Mouse (Mus musculus): Measurements from ENCODE around the gene Ubxn6. TPM values are rescaled to one million over a fixed set of nuclear protein-coding genes. Genes with fewer than 3 reads are reported as not detected.
"Not testable (repeated sequence)": the region's sequence is repeated elsewhere in the genome, so short reads cannot be mapped to it uniquely, and the experiment has no call there.

Gene Ubxn6
- polyA plus RNA-seq, 1 experiment from 2014 or later = 79.6 TPM

DNA sequence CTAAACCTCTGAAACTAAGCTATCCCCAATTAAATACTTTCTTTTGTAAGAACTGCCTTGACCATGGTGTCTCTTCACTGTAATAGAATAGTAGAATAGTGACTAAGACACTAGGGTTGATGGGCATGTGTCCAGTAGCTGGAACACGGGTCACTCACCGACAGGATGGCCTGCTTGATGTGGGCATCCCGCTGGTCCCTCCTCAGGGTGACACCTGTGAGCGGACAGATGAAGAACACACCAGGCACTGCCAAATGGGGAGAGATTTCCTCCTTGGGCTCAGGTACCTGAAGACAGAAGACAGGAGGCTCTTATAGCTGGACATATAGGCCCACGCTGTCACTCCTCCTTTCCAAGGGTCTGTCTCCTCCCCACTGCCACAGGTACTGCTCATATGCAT, 2.6 kb downstream of the Ubxn6 start:
- 91% methylated on average over 5 of the region's 5 CpGs for WGBS
- Histone ChIP-seq H3K27me3 (no peaks in the 10 kb centered on the region), H3K4me2 (no peak overlapping the region), H3K9ac (no peak overlapping the region), H3K27ac (replicated peaks) (no peak overlapping the region), H3K4me1 (replicated peaks) (peaks cover 18% of the 10 kb centered on the region), H3K9me3 (no peaks in the 10 kb centered on the region), H3K36me3 (peaks cover 63% of the 10 kb centered on the region), H3K4me3 (no peak overlapping the region)
- no peak for ATAC-seq (ENCODE audit: low read depth)

GRCm38 (mm10) chr17:56071126-56071525, 3.7 kb downstream of the Ubxn6 start:
- Histone ChIP-seq H3K4me2 (no peak overlapping the region), H3K27ac (replicated peaks) (no peak overlapping the region), H3K27me3 (no peaks in the 10 kb centered on the region), H3K4me1 (replicated peaks) (peaks cover 18% of the 10 kb centered on the region), H3K9ac (no peak overlapping the region), H3K36me3 (peaks cover 74% of the 10 kb centered on the region), H3K9me3 (no peaks in the 10 kb centered on the region), H3K4me3 (no peak overlapping the region)
- no peak for ATAC-seq (ENCODE audit: low read depth)

DNA sequence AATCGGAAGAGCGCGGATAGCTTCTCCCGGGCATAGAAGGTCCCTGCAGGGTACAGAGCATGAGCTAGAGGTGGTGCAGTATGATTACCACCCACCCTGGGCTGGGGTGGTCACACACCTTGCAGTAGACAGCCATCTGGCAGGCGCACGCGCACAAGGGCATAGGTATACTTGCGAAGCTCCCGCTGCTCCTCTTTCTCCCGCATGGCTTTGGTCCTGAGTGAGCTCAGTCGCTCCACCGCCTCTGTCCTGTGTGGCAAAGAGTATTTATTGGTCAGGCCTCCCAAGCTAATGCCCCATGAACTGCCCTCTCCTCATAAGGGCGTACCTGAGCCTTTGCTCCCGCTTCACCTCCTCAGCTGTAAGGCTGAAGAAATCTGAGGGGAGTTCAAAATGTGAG, 5.8 kb downstream of the Ubxn6 start:
- Histone ChIP-seq H3K4me1 (replicated peaks) (peaks cover 7% of the 10 kb centered on the region), H3K27ac (replicated peaks) (no peak overlapping the region), H3K36me3 (peaks cover 94% of the 10 kb centered on the region), H3K9me3 (no peaks in the 10 kb centered on the region), H3K4me3 (no peak overlapping the region), H3K4me2 (no peak overlapping the region), H3K27me3 (no peaks in the 10 kb centered on the region), H3K9ac (no peak overlapping the region)
- 95% methylated on average over 14 of the region's 14 CpGs for WGBS
- ATAC-seq (ENCODE audit: low read depth) = no peak

DNA sequence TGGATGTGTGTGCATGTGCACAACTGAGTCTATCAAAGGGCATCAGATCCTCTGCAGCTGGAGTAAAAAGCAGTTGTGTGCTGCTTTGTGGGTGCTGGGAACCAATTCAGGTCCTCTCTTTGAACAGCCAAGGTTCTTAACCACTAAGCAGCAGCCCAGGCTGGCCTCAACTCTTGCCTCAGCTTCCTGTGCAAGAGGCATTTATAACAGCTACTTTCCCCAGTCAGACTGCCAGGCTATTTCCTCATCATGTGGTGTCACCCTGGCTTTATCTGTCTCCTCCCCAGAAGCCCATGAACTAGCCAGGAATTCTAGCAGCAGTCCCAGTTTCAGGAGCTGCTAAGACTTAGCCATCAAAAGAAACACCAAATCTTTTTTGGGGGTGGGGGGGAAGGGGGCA, 8.4 kb downstream of the Ubxn6 start:
- no peak overlapping the region for H3K27ac ChIP-seq (replicated peaks)
- peaks cover 96% of the 10 kb centered on the region for H3K36me3 ChIP-seq
- no peaks in the 10 kb centered on the region for H3K4me1 ChIP-seq (replicated peaks)
- no peaks in the 10 kb centered on the region for H3K27me3 ChIP-seq
- no peak overlapping the region for H3K9ac ChIP-seq
- H3K9me3 ChIP-seq = no peaks in the 10 kb centered on the region
- no peak overlapping the region for H3K4me3 ChIP-seq
- no peak for ATAC-seq (ENCODE audit: low read depth)
- no peak overlapping the region for H3K4me2 ChIP-seq

- not testable (repeated sequence) for H3K27me3 ChIP-seq; H3K9ac ChIP-seq; H3K9me3 ChIP-seq; H3K4me3 ChIP-seq; H3K4me2 ChIP-seq; H3K27ac ChIP-seq (replicated peaks); H3K4me1 ChIP-seq (replicated peaks)
- peaks cover 96% of the 10 kb centered on the region for H3K36me3 ChIP-seq
- 79% methylated on average over 6 of the region's 6 CpGs for WGBS
- ATAC-seq (ENCODE audit: low read depth) = peak; percentile 9; the same call in 1 of the 2 replicates
Measured at GRCm38 (mm10) chr17:56065715-56066114, 9.1 kb downstream of the Ubxn6 start.

DNA sequence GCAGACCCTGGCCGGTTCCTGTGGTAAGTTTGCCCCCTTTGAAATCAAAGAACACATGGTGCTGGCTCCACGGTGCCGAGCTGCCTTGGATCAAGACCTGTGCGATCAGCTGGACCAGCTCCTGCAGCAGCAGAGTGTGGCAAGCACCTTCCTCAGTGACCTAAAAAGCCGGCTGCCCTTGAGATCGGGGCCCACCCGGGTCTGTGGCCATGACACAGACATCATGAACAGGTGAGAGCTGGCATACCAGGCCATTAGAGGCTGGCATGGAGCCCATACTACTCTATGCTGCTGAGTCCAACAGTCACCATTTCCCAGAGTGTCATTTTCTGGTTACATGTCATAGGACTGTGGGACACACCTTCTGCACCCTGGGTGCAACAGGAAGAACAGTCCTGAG, 12.7 kb downstream of the Ubxn6 start:
- no peak for ATAC-seq (ENCODE audit: low read depth)
- Histone ChIP-seq H3K36me3 (peaks cover 86% of the 10 kb centered on the region), H3K9ac (no peak overlapping the region), H3K27ac (replicated peaks) (no peak overlapping the region), H3K27me3 (no peaks in the 10 kb centered on the region), H3K4me2 (no peak overlapping the region), H3K4me3 (no peak overlapping the region), H3K4me1 (replicated peaks) (no peaks in the 10 kb centered on the region), H3K9me3 (no peaks in the 10 kb centered on the region)
- WGBS = 94% methylated on average over 7 of the region's 7 CpGs

DNA sequence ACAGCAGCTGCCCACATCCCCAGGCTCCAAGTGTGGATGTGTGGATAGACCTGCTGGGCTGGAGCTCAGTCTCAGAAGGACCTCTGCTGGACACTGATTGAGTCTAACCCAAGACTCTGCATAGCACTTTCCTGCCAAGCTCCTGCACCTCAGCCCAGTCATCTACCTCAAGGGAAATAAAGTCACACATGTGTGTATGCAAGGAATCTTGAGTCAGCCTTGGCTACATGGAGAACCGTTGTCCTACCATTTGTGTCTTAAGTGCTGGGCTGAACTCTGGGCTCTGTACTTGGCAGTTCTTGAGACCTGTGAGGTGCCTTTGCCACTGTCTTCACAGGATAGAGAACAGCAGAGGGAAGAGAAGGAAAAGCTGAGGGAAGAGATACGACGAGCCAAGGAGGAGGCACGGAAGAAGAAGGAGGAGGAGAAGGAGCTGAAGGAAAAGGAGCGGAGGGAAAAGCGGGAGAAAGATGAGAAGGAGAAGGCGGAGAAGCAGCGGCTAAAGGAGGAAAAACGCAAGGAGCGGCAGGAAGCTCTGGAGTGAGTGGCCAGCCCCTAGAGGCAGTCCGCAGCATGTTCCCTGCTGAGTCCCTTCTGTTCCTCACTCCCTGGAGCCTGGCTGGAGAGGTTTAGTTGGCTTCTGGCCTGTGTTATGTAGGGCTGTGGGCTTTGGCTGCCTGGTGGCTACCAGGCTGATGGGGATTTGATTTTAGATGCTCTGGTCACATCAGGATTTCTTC, 17.3 kb downstream of the Ubxn6 start:
- Histone ChIP-seq H3K9me3 (no peaks in the 10 kb centered on the region), H3K27ac (replicated peaks) (no peak overlapping the region), H3K36me3 (peaks cover 42% of the 10 kb centered on the region), H3K4me2 (no peak overlapping the region), H3K27me3 (no peaks in the 10 kb centered on the region), H3K4me1 (replicated peaks) (no peaks in the 10 kb centered on the region), H3K4me3 (no peak overlapping the region), H3K9ac (no peak overlapping the region)
- no peak for ATAC-seq (ENCODE audit: low read depth)
- WGBS = 86% methylated on average over 11 of the region's 11 CpGs

DNA sequence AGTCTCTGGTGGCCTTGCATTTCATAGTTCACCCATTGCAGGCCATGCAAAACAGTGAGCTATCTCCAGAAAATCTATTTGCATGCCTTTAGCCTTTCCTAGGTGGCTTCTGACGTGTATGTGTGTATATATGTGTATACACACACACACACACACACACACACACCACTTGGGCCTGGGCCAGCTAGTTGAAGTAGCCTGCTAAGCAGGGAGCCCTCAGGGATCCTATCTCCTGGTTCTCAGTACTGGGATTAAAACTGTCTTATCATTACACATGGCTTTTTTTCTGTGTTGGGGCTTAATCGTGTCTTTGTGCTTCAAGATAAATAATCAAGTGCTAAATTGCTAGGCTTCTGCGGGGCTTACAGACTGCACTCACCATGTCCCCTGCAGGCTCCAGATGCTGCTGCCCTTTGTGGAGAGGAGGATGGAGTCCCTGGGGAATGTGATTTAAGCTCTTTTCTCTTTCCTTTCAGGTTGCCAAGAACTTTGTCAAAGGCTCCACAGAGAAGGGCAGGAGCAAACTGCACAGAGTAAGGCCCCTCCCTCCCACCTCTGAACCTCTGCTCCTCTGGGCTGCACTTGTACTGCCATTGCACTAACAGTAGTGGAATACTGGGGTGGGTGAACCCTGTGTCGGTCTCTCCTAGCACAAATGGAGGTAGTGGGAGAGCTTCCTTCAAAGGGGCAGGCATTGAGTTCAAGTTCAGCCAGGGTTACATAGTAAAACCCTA, 18.7 kb downstream of the Ubxn6 start:
- WGBS = 63% methylated on average over 4 of the region's 4 CpGs
- Histone ChIP-seq H3K36me3 (peaks cover 39% of the 10 kb centered on the region), H3K4me3 (no peak overlapping the region), H3K9ac (no peak overlapping the region), H3K27ac (replicated peaks) (no peak overlapping the region), H3K9me3 (no peaks in the 10 kb centered on the region), H3K4me1 (replicated peaks) (no peaks in the 10 kb centered on the region), H3K27me3 (no peaks in the 10 kb centered on the region), H3K4me2 (no peak overlapping the region)
- ATAC-seq (ENCODE audit: low read depth) = no peak

DNA sequence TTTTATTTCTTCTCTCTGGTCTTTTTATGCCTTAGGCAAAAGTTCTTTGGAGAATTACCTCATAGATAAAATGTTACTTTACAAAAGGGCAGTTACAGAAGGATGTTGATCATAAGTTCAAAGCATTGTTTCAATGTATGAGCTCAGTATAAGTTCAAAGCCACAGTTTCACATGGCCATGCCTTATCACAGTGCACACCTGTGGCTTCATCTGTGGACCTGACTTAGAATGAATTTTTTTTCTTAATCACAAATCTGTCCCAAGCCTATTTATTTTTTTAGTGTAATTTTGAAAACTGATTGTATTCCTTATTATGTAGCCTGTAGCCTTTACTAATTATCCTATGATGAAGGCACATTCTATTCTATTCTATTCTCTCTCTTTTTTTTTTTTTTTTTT, 19.9 kb downstream of the Ubxn6 start:
- H3K27ac ChIP-seq (replicated peaks) = no peak overlapping the region
- no peaks in the 10 kb centered on the region for H3K4me1 ChIP-seq (replicated peaks)
- H3K27me3 ChIP-seq = no peaks in the 10 kb centered on the region
- H3K9ac ChIP-seq = no peak overlapping the region
- H3K9me3 ChIP-seq = no peaks in the 10 kb centered on the region
- ATAC-seq (ENCODE audit: low read depth) = no peak
- no peak overlapping the region for H3K4me2 ChIP-seq
- H3K36me3 ChIP-seq = peaks cover 31% of the 10 kb centered on the region
- H3K4me3 ChIP-seq = no peak overlapping the region

- Histone ChIP-seq H3K27ac (replicated peaks) (no peak overlapping the region), H3K4me2 (no peak overlapping the region), H3K36me3 (peaks cover 43% of the 10 kb centered on the region), H3K27me3 (no peaks in the 10 kb centered on the region), H3K4me1 (replicated peaks) (no peaks in the 10 kb centered on the region), H3K9me3 (no peaks in the 10 kb centered on the region), H3K4me3 (no peak overlapping the region), H3K9ac (no peak overlapping the region)
- WGBS = 91% methylated on average over 5 of the region's 5 CpGs
- ATAC-seq (ENCODE audit: low read depth) = no peak
Measured at GRCm38 (mm10) chr17:56051369-56051768, 23.5 kb downstream of the Ubxn6 start.

DNA sequence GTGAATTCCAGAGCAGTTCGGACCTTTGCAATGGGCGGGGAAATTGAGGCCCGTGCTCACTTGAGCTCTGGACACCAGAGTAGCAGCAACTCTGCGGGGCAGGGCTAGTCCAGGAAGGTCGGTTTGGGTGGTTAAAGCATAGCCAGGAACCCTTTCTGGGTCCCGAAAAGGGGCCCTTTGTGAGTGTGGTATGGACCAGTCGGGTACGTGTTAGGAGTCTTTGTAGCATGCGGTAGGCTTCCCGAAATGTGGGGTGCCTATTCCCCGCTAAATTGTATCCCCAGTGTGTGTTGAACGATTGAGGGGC, 34.0 kb downstream of the Ubxn6 start:
- Histone ChIP-seq H3K27me3 (no peaks in the 10 kb centered on the region), H3K36me3 (0 out of 2 replicates have a peak, but pooled peaks cover 8% of the 10 kb centered on the region), H3K4me1 (replicated peaks) (peaks cover 18% of the 10 kb centered on the region), H3K4me2 (peak overlapping the region; percentile 86), H3K9ac (peak overlapping the region; percentile 82), H3K27ac (replicated peaks) (0 out of 2 replicates have a peak overlapping the region, but pooled peaks have one; percentile 81), H3K9me3 (no peaks in the 10 kb centered on the region), H3K4me3 (peak overlapping the region; percentile 74)
- 1% methylated on average over 12 of the region's 12 CpGs for WGBS
- no peak for ATAC-seq (ENCODE audit: low read depth)

- under 1% methylated on average over 68 of the region's 68 CpGs for WGBS
- peak within 1 kb of the TSS; percentile 86 for H3K4me2 ChIP-seq
- peak within 1 kb of the TSS; percentile 81 for H3K27ac ChIP-seq (replicated peaks)
- H3K9ac ChIP-seq = peak within 1 kb of the TSS; percentile 82
- ATAC-seq (ENCODE audit: low read depth) = peak; percentile 78
- H3K36me3 ChIP-seq = 0 out of 2 replicates have a peak, but pooled peaks cover 8% of the 10 kb centered on the region
- no peaks in the 10 kb centered on the region for H3K27me3 ChIP-seq
- H3K4me3 ChIP-seq = peak within 1 kb of the TSS; percentile 74
- H3K9me3 ChIP-seq = no peaks in the 10 kb centered on the region
- H3K4me1 ChIP-seq (replicated peaks) = peaks cover 24% of the 10 kb centered on the region
Measured at GRCm38 (mm10) chr17:56040030-56040856, 34.6 kb downstream of the Ubxn6 start, which contains the start of gene Chaf1a. Chaf1a (plus strand) TSS chr17:56040439.
